Mouse (Mus musculus) left cerebral cortex, adult 18-20 months (tissue): ENCODE results near the gene Med13. TPM values are rescaled to one million over a fixed set of nuclear protein-coding genes. Genes with fewer than 3 reads are reported as not detected.
"Not testable (repeated sequence)": the region's sequence is repeated elsewhere in the genome, so short reads cannot be mapped to it uniquely, and the experiment has no call there.

Experiments
- DNase-seq, 2 experiments: peaks; one replicate each; pipeline ENCODE4 v3.0.0; 2021 to 2022; ENCODE audit warnings: low spot score in 2 of 2, mixed read lengths in 1 of 2
- total RNA-seq, 2 experiments: library from RNA; stranded (reverse); gene quantifications; 2 replicates each; pipeline ENCODE4 v1.2.3; 2021

Gene Med13
- total RNA-seq, 2 experiments from 2014 or later = 53.8 to 55.0 TPM

DNA sequence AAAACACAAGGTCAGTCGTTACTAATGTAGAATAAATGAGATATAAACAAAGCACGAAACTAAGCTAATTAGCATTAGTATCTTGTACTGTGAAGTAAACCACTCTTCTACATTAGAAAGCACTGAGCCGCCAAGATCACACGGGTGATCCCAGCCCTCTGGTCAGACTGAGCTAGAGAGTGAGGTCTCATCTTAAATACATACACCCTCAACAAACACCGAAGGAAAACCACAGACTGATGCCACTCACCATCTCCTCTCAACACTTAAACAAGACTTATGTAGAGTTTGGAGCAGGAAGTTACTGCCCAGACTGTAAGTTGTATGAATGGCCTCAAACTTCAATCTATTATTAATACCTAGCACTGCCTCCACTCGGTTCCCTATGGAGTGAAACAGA is 47.1 kb downstream of the Med13 start:
- DNase-seq = no peak

GRCm38 (mm10) chr11:86292201-86292600 is 65.2 kb downstream of the Med13 start:
- DNase-seq = not testable (repeated sequence)

- DNase-seq = no peak
Measured at GRCm38 (mm10) chr11:86291714-86292113, 65.7 kb downstream of the Med13 start.

- DNase-seq = no peak
Measured at GRCm38 (mm10) chr11:86285729-86286128, 71.7 kb downstream of the Med13 start.

- no peak for DNase-seq
Measured at GRCm38 (mm10) chr11:86278442-86279102, 78.8 kb downstream of the Med13 start.

DNA sequence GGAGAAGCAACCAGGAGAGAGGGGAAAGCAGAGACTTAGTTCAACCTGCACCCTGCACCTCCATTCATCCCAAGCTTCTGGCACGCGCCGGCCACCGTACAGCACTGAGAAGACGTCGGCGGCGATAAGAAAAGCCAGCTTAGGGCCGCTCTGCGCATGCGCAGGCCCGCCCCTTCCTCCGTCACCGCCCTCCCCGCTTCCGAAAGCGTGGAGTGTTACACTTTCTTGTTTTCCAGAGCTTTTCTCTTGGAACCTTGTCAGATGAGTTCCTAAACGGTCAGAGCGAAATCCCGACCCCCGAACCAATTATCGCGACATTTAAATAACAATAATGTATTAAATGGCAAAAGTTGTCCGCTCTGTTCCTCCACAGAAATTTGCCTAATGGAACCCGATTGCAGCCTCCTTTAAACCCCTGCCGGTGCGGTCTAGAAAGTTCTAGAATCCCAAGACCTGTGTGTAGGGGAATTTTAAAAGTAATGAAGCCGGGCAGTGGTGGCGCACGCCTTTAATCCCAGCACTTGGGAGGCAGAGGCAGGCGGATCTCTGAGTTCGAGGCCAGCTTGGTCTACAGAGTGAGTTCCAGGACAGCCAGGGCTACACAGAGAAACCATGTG is 99.8 kb downstream of the Med13 start, which contains the start of gene Ints2:
Gene Ints2 (minus strand): TSS at position 116 of the 617 bp plus-strand sequence.
- DNase-seq = peak; percentile 95 to 96

DNA sequence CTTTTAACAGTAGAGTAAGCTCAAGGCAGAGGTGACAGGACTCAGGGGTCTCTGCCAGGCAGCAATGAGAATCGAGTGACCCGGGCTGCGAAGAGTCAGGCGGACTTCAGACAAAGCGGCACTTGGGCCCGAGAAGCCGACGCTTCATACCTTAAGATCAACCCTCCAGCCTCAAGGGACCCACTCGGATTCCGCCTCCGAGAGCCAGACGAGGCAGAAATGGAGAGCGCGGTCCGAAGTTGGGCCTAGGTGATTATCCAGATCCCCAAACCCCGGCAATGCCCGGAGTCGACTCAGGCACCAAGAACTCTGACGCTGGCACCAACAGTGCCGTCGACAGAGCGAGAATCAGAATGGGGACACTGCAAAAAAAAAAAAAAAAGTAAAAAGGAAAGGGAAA is 100.3 kb downstream of the Med13 start:
- DNase-seq = no peak

GRCm38 (mm10) chr11:86253342-86253741 is 104.1 kb downstream of the Med13 start:
- DNase-seq = no peak

GRCm38 (mm10) chr11:86232446-86232845 is 125.0 kb downstream of the Med13 start:
- DNase-seq = no peak

- DNase-seq = no peak
Measured at GRCm38 (mm10) chr11:86231781-86232350, 125.5 kb downstream of the Med13 start.

DNA sequence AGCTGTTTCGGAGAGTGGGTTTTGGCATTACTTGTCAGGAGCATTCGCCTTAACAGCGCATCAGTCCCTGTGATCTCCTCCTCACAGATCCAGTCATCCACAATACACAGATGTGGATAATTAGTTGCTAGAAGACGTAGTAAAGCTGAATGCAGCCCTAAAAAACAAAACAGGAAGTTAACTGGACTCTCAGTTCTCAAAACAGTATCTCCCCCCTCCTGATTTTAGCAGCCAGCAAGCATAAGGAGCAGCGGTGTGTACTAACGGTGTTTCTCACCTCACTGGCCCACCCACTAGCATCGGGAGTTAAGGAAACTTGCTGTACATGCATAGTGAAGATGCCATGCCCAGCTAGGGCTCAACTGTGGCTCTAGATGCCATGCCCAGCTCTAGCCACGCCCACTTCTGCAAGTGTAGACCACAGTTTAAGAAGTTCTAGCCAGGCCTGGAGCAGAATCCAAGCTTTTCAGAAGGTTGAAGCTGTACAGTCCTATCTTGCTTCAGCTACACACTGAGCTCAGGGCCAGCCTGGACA is 130.7 kb downstream of the Med13 start:
- DNase-seq = no peak

- no peak for DNase-seq
Measured at GRCm38 (mm10) chr11:86225761-86226160, 131.6 kb downstream of the Med13 start.

Other genes with a start within 250 kb of the Med13 start
- gene Brip1, start 156.4 kb downstream of the Med13 start, total RNA-seq = under 1 TPM; 0.09 to 0.19 TPM
- gene Ints2, start 100.0 kb downstream of the Med13 start, total RNA-seq = 10 to 100 TPM; 20.2 to 20.5 TPM
- 10 to 100 TPM; 29.2 to 34.4 TPM for gene Rnft1, start 127.1 kb upstream of the Med13 start, total RNA-seq
- gene Rps6kb1, start 187.2 kb upstream of the Med13 start, total RNA-seq = 10 to 100 TPM; 35.5 to 36.7 TPM
- gene Tubd1, start 187.4 kb upstream of the Med13 start, total RNA-seq = 1 to 10 TPM; 4.8 to 5.0 TPM